Mouse (Mus musculus) frontal cortex, postnatal 36 days (tissue): ENCODE measurements at regions not wholly inside any gene's neighbourhood (a gene's known extent, or its start where the extent isn't known, plus 50 kb on each side); places are given as distances from the start of the nearest gene placed in this dataset.
"Not testable (repeated sequence)": the region's sequence is repeated elsewhere in the genome, so short reads cannot be mapped to it uniquely, and the experiment has no call there.

Experiments
- DNase-seq, 2 experiments: peaks; one replicate each; pipeline ENCODE4 v3.0.0; 2022; ENCODE audit warnings: low spot score in 2 of 2

DNA sequence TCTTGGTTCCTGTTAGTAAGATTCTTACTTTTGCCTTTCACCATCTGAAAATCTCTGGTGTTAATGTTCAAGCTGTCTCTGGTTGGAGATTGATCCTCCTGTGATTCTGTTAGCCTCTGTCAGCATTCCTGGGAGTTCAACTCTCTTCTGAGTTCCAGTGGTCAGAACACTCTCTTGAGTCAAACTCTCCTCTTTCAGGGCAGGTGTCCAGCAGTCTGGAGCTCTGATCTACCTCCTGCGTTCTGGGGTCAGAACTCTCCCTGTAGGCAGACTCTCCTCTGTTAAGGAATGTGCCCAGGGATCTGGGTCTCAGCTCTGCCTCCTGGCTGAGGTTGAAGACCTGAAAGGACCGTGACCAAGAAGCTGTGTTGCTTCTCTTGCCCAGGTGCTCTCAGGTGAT, 581.3 kb downstream of the H2al1n start:
- not testable (repeated sequence) for DNase-seq

GRCm38 (mm10) chrX:14835862-14836261, 624.9 kb downstream of the H2al1n start:
- no peak for DNase-seq

DNA sequence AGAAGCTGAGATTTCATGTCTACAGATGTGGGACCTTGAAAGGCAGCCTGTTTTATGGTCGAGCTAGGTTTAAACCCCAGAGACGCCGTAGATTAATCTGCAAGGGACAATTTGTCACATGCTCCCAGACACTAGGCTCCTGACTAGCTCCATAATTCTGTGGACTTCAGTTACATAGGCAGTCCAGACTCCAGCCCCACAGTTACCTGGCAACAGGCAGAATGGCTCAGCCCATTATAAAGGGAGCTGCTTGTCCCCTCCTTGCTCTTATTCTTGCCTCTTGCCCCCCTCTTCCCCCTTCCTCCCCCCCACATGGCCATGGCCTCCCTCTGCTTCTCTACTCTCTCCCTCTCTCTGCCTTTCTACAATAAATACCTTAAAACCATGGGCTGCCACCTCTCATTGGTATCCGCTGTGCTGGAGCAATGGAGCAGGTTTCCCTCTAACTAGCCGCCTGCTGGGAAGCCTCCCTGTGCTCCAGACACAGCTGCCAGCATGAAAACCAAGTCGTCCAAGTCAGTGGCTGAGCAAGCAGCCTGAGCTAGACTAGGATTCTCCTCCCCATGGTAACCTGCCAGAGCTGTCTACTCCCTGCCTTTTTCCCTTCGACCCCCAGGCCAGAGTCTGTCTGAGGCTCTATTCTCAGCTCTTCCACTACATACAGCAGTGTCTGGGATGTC, 628.9 kb downstream of the H2al1n start:
- no peak for DNase-seq

DNA sequence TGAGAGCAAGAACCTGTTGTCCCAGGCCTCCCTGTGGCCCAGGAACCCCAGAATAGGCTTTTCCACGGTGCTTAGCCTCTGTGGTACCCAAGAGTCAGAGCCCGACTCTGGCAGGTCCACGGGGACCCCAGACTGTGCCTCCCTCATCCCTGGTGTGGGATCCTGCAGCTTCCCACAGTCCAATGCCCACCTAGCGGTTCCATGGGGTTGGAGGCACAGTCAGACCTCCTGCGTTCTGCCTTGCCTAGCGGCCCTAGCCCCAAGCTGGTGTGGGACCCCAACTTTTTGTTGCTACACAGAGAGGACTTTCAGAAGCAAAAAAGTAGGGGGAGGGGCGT, 629.4 kb downstream of the H2al1n start:
- no peak for DNase-seq

GRCm38 (mm10) chrX:14845353-14845752, 634.4 kb downstream of the H2al1n start:
- no peak for DNase-seq

DNA sequence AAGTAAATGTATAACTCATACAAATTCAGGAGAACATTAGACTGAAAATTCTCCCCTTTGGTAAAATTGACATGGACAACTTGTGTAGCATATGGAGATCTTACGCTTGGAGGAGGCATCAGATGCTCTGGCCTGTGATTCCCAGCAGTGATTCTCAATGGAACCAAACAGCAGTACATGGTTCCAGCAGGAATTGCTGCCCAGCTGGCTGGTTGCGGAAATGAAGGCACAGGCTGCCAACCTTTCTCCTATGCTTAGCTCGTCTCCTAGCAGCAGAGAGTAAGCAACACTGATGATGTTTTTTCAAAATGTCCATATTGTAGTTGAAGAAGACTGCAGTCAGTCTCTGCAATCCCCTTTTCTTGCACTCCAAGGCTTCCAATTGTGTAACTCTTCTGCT, 673.7 kb downstream of the H2al1n start:
- peak; percentile 1 to 44 for DNase-seq
